Mouse (Mus musculus) cerebellum, adult 2 months (tissue): ENCODE measurements around the gene Mosmo.

Experiments
- CTCF ChIP-seq: fragments of 200-500 bp; IDR thresholded peaks from 2 replicates; pipeline ENCODE4 v1.5.1; 2011; ENCODE audit warnings: low read depth, mild to moderate bottlenecking, control low read depth, low read length, moderate library complexity, borderline replicate concordance; ENCODE audit not compliant: insufficient read depth
- POLR2A ChIP-seq: fragments of 200-500 bp; IDR thresholded peaks from 2 replicates; pipeline ENCODE4 v1.6.1; 2011; ENCODE audit warnings: low read length, control low read depth, borderline replicate concordance; ENCODE audit not compliant: insufficient read depth

DNA sequence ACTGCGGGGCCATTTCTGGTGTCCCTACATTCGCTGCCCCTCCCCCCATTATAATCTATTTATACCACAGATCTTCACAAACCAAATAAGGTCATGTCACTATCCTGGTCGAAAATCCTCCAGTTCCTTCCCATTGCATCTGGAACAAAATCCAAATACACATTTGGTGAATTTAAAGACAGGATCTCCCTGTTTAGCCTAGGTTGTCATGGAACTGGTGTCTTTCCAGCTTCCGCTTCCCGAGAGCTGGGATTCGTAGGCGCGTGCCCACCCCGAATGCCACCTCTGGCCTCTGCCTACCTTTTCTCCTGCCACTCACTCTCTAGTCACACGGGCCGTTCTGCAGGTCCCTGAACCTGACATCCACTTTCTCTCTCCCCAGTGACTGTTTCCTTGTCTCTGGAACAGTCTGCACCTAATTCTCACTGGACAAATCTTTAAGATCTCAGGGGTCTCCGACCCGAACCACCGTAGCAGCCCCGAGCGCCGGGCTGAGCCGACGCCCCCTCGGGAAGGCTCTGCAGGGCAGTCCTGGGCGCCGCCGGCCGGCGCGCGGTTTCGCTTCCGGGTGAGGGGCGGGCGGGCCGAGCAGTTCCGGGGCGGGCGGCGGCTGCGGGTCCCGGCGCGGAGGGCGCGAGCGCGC lies at the start of gene Mosmo:
- no peak for TF ChIP-seq CTCF
- TF ChIP-seq POLR2A = peak; percentile 60; the same call in 1 of the 2 replicates
